Mouse (Mus musculus) neural tube, embryonic 14.5 days (tissue): ENCODE measurements around the gene Taf1d. TPM values are rescaled to one million over a fixed set of nuclear protein-coding genes. Genes with fewer than 3 reads are reported as not detected.

Experiments used
- ATAC-seq: fragments of 200-750 bp; cut with Nextera tagmentation; 2 replicates; pipeline ENCODE4 v1.8.0; 2017; ENCODE audit warnings: low read depth, mild to moderate bottlenecking, moderate TSS enrichment, moderate library complexity
- H3K27ac ChIP-seq: fragments of 300-500 bp; sonication (generic); 2 replicates; pipeline ENCODE4 v1.5.1; 2014; ENCODE audit warnings: low read depth, mild to moderate bottlenecking, control low read depth, low read length, moderate library complexity, mixed read lengths
- H3K27me3 ChIP-seq: fragments of 300-500 bp; sonication (generic); 2 replicates; pipeline ENCODE4 v1.6.1; 2014; ENCODE audit warnings: low read length; ENCODE audit not compliant: control insufficient read depth, insufficient read depth
- H3K36me3 ChIP-seq: fragments of 300-500 bp; sonication (generic); 2 replicates; pipeline ENCODE4 v1.6.1; 2014; ENCODE audit warnings: low read length, mixed read lengths; ENCODE audit not compliant: control insufficient read depth, insufficient read depth
- H3K4me1 ChIP-seq: fragments of 300-500 bp; sonication (generic); 2 replicates; pipeline ENCODE4 v1.6.1; 2014; ENCODE audit warnings: low read length; ENCODE audit not compliant: control insufficient read depth, insufficient read depth
- H3K4me2 ChIP-seq: fragments of 300-500 bp; sonication (generic); 2 replicates; pipeline ENCODE4 v1.6.1; 2014; ENCODE audit warnings: mild to moderate bottlenecking, low read depth, low read length, control low read depth
- H3K4me3 ChIP-seq: fragments of 300-500 bp; sonication (generic); 2 replicates; pipeline ENCODE4 v1.5.1; 2014; ENCODE audit warnings: low read depth, low read length, control low read depth, mixed read lengths
- H3K9ac ChIP-seq: fragments of 300-500 bp; sonication (generic); replicated peaks from 2 replicates; pipeline ENCODE4 v1.6.1; 2014; ENCODE audit warnings: low read depth, mild to moderate bottlenecking, control low read depth, low read length, mixed read lengths
- H3K9me3 ChIP-seq: fragments of 300-500 bp; sonication (generic); 2 replicates; pipeline ENCODE4 v1.6.1; 2016; ENCODE audit warnings: low read length; ENCODE audit not compliant: control insufficient read depth
- WGBS: fragments of 180-500 bp; shearing (Covaris S2); extraction: QIAGEN DNeasy Blood & Tissue Kit; methylation state at CpG from one replicate; pipeline ENCODE4 v1.1.7; 2014; 5-methylcytosine and 5-hydroxymethylcytosine counted together
- polyA plus RNA-seq: library from polyadenylated mRNA; unstranded; fragments of >200 nt; fragmentation: Nextera tagmentation; extraction: Ambion mirVana; gene quantifications from 2 replicates; pipeline ENCODE4 v1.2.1, GENCODE M21; 2014

Taf1d gene
- polyA plus RNA-seq, 1 experiment from 2014 or later: 49.2 TPM

GRCm38 (mm10) chr9:15279649-15280490 lies 26.1 kb upstream of the Taf1d start, which contains the start of gene Med17:
TSS of gene Med17 (minus strand) at chr9:15279931.
- H3K9ac ChIP-seq: peak within 1 kb of the TSS; percentile 90
- H3K27me3 ChIP-seq: no peaks in the 10 kb centered on the region
- H3K36me3 ChIP-seq: peaks cover 7% of the 10 kb centered on the region
- H3K4me3 ChIP-seq: peak within 1 kb of the TSS; percentile 85
- H3K4me2 ChIP-seq: peak within 1 kb of the TSS; percentile 87
- peak; percentile 98 for ATAC-seq
- peaks cover 15% of the 10 kb centered on the region for H3K4me1 ChIP-seq
- H3K27ac ChIP-seq: peak within 1 kb of the TSS; percentile 82
- H3K9me3 ChIP-seq: no peaks in the 10 kb centered on the region
- WGBS: under 1% methylated on average over 57 of the region's 57 CpGs

- ATAC-seq: 0 out of 2 replicates have a peak, but pooled peaks have one; percentile 1
- WGBS: 48% methylated on average over 5 of the region's 5 CpGs
- peak overlapping the region; percentile 62; the same call in 1 of the 2 replicates for H3K27ac ChIP-seq
- H3K27me3 ChIP-seq: no peaks in the 10 kb centered on the region
- peaks cover 15% of the 10 kb centered on the region for H3K4me1 ChIP-seq
- peak overlapping the region; percentile 90 for H3K9ac ChIP-seq
- peaks cover 1% of the 10 kb centered on the region; the same call in 1 of the 2 replicates for H3K36me3 ChIP-seq
- H3K9me3 ChIP-seq: no peaks in the 10 kb centered on the region
- peak overlapping the region; percentile 85 for H3K4me3 ChIP-seq
- peak overlapping the region; percentile 87 for H3K4me2 ChIP-seq
Measured at GRCm38 (mm10) chr9:15280491-15280879, 25.5 kb upstream of the Taf1d start.

GRCm38 (mm10) chr9:15285443-15285842 lies 20.6 kb upstream of the Taf1d start:
- peaks cover 6% of the 10 kb centered on the region for H3K4me1 ChIP-seq
- no peak overlapping the region for H3K4me2 ChIP-seq
- no peaks in the 10 kb centered on the region for H3K27me3 ChIP-seq
- no peak overlapping the region for H3K27ac ChIP-seq
- H3K9ac ChIP-seq: no peak overlapping the region
- no peaks in the 10 kb centered on the region for H3K9me3 ChIP-seq
- H3K36me3 ChIP-seq: peaks cover 2% of the 10 kb centered on the region; the same call in 1 of the 2 replicates
- H3K4me3 ChIP-seq: no peak overlapping the region
- ATAC-seq: no peak
- 66% methylated on average over 3 of the region's 3 CpGs for WGBS

- 54% methylated on average over 6 of the region's 6 CpGs for WGBS
- peaks cover 5% of the 10 kb centered on the region; the same call in 1 of the 2 replicates for H3K36me3 ChIP-seq
Measured at GRCm38 (mm10) chr9:15287846-15288245, 18.2 kb upstream of the Taf1d start.

GRCm38 (mm10) chr9:15288402-15288801 lies 17.6 kb upstream of the Taf1d start:
- WGBS: 92% methylated on average over 3 of the region's 3 CpGs
- Histone ChIP-seq H3K9ac (no peak overlapping the region), H3K27me3 (no peaks in the 10 kb centered on the region), H3K27ac (no peak overlapping the region), H3K4me2 (no peak overlapping the region), H3K4me1 (no peaks in the 10 kb centered on the region), H3K36me3 (peaks cover 5% of the 10 kb centered on the region; the same call in 1 of the 2 replicates), H3K9me3 (no peaks in the 10 kb centered on the region), H3K4me3 (no peak overlapping the region)
- no peak for ATAC-seq

More at GRCm38 (mm10) chr9:15287846-15288245, 18.2 kb upstream of the Taf1d start:
- H3K9ac ChIP-seq: no peak overlapping the region
- ATAC-seq: no peak
- no peak overlapping the region for H3K4me2 ChIP-seq
- no peaks in the 10 kb centered on the region for H3K4me1 ChIP-seq
- H3K9me3 ChIP-seq: no peaks in the 10 kb centered on the region
- H3K27ac ChIP-seq: no peak overlapping the region
- no peak overlapping the region for H3K4me3 ChIP-seq
- no peaks in the 10 kb centered on the region for H3K27me3 ChIP-seq

- Histone ChIP-seq H3K36me3 (peaks cover 5% of the 10 kb centered on the region; the same call in 1 of the 2 replicates), H3K9ac (no peak overlapping the region), H3K4me3 (no peak overlapping the region), H3K9me3 (no peaks in the 10 kb centered on the region), H3K4me2 (no peak overlapping the region), H3K4me1 (no peaks in the 10 kb centered on the region), H3K27me3 (no peaks in the 10 kb centered on the region), H3K27ac (no peak overlapping the region)
- ATAC-seq: no peak
- WGBS: 90% methylated on average over 6 of the region's 6 CpGs
Measured at GRCm38 (mm10) chr9:15289251-15289650, 16.8 kb upstream of the Taf1d start.

- no peak for ATAC-seq
- no peaks in the 10 kb centered on the region for H3K4me1 ChIP-seq
- H3K27me3 ChIP-seq: no peaks in the 10 kb centered on the region
- WGBS: 86% methylated on average over 7 of the region's 7 CpGs
- H3K9me3 ChIP-seq: no peaks in the 10 kb centered on the region
- H3K4me2 ChIP-seq: no peak overlapping the region
- H3K36me3 ChIP-seq: no peaks in the 10 kb centered on the region
- H3K9ac ChIP-seq: no peak overlapping the region
- H3K27ac ChIP-seq: no peak overlapping the region
- no peak overlapping the region for H3K4me3 ChIP-seq
Measured at GRCm38 (mm10) chr9:15297112-15297511, 8.9 kb upstream of the Taf1d start.

GRCm38 (mm10) chr9:15298451-15298850 lies 7.6 kb upstream of the Taf1d start:
- Histone ChIP-seq H3K36me3 (no peaks in the 10 kb centered on the region), H3K9ac (no peak overlapping the region), H3K9me3 (no peaks in the 10 kb centered on the region), H3K27me3 (no peaks in the 10 kb centered on the region), H3K4me1 (no peaks in the 10 kb centered on the region), H3K4me3 (no peak overlapping the region), H3K27ac (no peak overlapping the region), H3K4me2 (no peak overlapping the region)
- 26% methylated on average over 2 of the region's 2 CpGs for WGBS
- ATAC-seq: no peak

GRCm38 (mm10) chr9:15300056-15300455 lies 6.0 kb upstream of the Taf1d start:
- no peak for ATAC-seq
- WGBS: 88% methylated on average over 5 of the region's 5 CpGs
- no peak overlapping the region for H3K4me2 ChIP-seq
- H3K4me3 ChIP-seq: no peak overlapping the region
- H3K36me3 ChIP-seq: no peaks in the 10 kb centered on the region
- H3K4me1 ChIP-seq: no peaks in the 10 kb centered on the region
- H3K27me3 ChIP-seq: no peaks in the 10 kb centered on the region
- no peak overlapping the region for H3K27ac ChIP-seq
- no peak overlapping the region for H3K9ac ChIP-seq
- no peaks in the 10 kb centered on the region for H3K9me3 ChIP-seq
